Mouse (Mus musculus) inflammation-experienced regulatory T-cells, adult 6 months (primary cell): ENCODE measurements at regions not wholly inside any gene's neighbourhood (a gene's known extent, or its start where the extent isn't known, plus 50 kb on each side); places are given as distances from the start of the nearest gene placed in this dataset.
A peak's percentile ranks its signal among the peaks of the same experiment; 100 is the strongest.

Experiments used
- ATAC-seq: one replicate; pipeline ENCODE4 v1.8.0; 2017

GRCm38 (mm10) chr15:61242161-61242681 is 319.4 kb upstream of the A1bg start:
- no peak for ATAC-seq

- no peak for ATAC-seq
These were observed 318.9 kb upstream of the A1bg start for GRCm38 (mm10) chr15:61241741-61242140.

GRCm38 (mm10) chr15:61240344-61240743 is 317.5 kb upstream of the A1bg start:
- no peak for ATAC-seq

GRCm38 (mm10) chr15:61239414-61239813 is 316.6 kb upstream of the A1bg start:
- ATAC-seq: no peak

- ATAC-seq: no peak
These were observed 316.2 kb upstream of the A1bg start for GRCm38 (mm10) chr15:61238996-61239395.

GRCm38 (mm10) chr15:61229579-61229978 is 306.8 kb upstream of the A1bg start:
- no peak for ATAC-seq

- no peak for ATAC-seq
These were observed 300.1 kb upstream of the A1bg start for GRCm38 (mm10) chr15:61222923-61223322.

- ATAC-seq: no peak
These were observed 287.3 kb upstream of the A1bg start for GRCm38 (mm10) chr15:61210161-61210560.

GRCm38 (mm10) chr15:61189981-61190380 is 267.2 kb upstream of the A1bg start:
- ATAC-seq: no peak

GRCm38 (mm10) chr15:61189481-61189880 is 266.7 kb upstream of the A1bg start:
- ATAC-seq: no peak

GRCm38 (mm10) chr15:61184597-61184963 is 261.8 kb upstream of the A1bg start:
- no peak for ATAC-seq

- no peak for ATAC-seq
These were observed 261.2 kb upstream of the A1bg start for GRCm38 (mm10) chr15:61183751-61184596.

- no peak for ATAC-seq
These were observed 260.5 kb upstream of the A1bg start for GRCm38 (mm10) chr15:61183291-61183690.

GRCm38 (mm10) chr15:61168842-61169416 is 246.1 kb upstream of the A1bg start:
- ATAC-seq: no peak

GRCm38 (mm10) chr15:61165050-61165449 is 242.2 kb upstream of the A1bg start:
- no peak for ATAC-seq

- no peak for ATAC-seq
These were observed 238.6 kb upstream of the A1bg start for GRCm38 (mm10) chr15:61161397-61161796.

- no peak for ATAC-seq
These were observed 237.9 kb upstream of the A1bg start for GRCm38 (mm10) chr15:61160666-61161065.

GRCm38 (mm10) chr15:61159552-61159951 is 236.7 kb upstream of the A1bg start:
- no peak for ATAC-seq

- no peak for ATAC-seq
These were observed 235.3 kb upstream of the A1bg start for GRCm38 (mm10) chr15:61158041-61158545.

GRCm38 (mm10) chr15:61157543-61157942 is 234.7 kb upstream of the A1bg start:
- peak; percentile 82 for ATAC-seq

- no peak for ATAC-seq
These were observed 232.7 kb upstream of the A1bg start for GRCm38 (mm10) chr15:61155530-61155929.

GRCm38 (mm10) chr15:61154166-61154565 is 231.4 kb upstream of the A1bg start:
- peak; percentile 64 for ATAC-seq

- no peak for ATAC-seq
These were observed 220.0 kb upstream of the A1bg start for GRCm38 (mm10) chr15:61142851-61143250.

GRCm38 (mm10) chr15:61139151-61139550 is 216.3 kb upstream of the A1bg start:
- no peak for ATAC-seq
